Mouse (Mus musculus): ENCODE results near the gene Lrrc10b.

- TF ChIP-seq CTCF (IDR thresholded peaks at IDR 0.05; ENCODE audit: low read depth) (no peak), EP300 (optimal IDR thresholded peaks at IDR 0.05) (no peak)
Measured at GRCm38 (mm10) chr19:10469171-10469658, 11.9 kb upstream of the Lrrc10b start.
